Mouse (Mus musculus) cerebellum, adult 9-11 months (tissue): Measurements from ENCODE around the gene Rpia.

ENCODE experiments used
- DNase-seq: peaks from one replicate; pipeline ENCODE4 v3.0.0; 2022

Gene Rpia

GRCm38 (mm10) chr6:70804632-70805031 lies 12.6 kb upstream of the Rpia start:
- peak; percentile 62 for DNase-seq

- DNase-seq: peak; percentile 52
Measured at GRCm38 (mm10) chr6:70797581-70798251, 5.7 kb upstream of the Rpia start.

- no peak for DNase-seq
Measured at GRCm38 (mm10) chr6:70796940-70797339, 4.9 kb upstream of the Rpia start.

GRCm38 (mm10) chr6:70792644-70793043 lies 612 bp upstream of the Rpia start:
- DNase-seq: peak; percentile 32

- no peak for DNase-seq
Measured at GRCm38 (mm10) chr6:70790852-70791761, 925 bp downstream of the Rpia start.

GRCm38 (mm10) chr6:70790034-70790650 lies 1.9 kb downstream of the Rpia start:
- no peak for DNase-seq

- DNase-seq: no peak
Measured at GRCm38 (mm10) chr6:70789134-70789533, 2.9 kb downstream of the Rpia start.

- no peak for DNase-seq
Measured at GRCm38 (mm10) chr6:70787524-70787923, 4.5 kb downstream of the Rpia start.

- no peak for DNase-seq
Measured at GRCm38 (mm10) chr6:70785852-70786251, 6.2 kb downstream of the Rpia start.

GRCm38 (mm10) chr6:70784811-70785210 lies 7.2 kb downstream of the Rpia start:
- no peak for DNase-seq

- DNase-seq: no peak
Measured at GRCm38 (mm10) chr6:70781336-70781735, 10.7 kb downstream of the Rpia start.

GRCm38 (mm10) chr6:70774372-70774771 lies 17.7 kb downstream of the Rpia start:
- DNase-seq: no peak

GRCm38 (mm10) chr6:70773769-70774168 lies 18.3 kb downstream of the Rpia start:
- no peak for DNase-seq

GRCm38 (mm10) chr6:70768769-70769168 lies 23.3 kb downstream of the Rpia start:
- peak; percentile 64 for DNase-seq

GRCm38 (mm10) chr6:70765076-70765475 lies 27.0 kb downstream of the Rpia start:
- DNase-seq: no peak

GRCm38 (mm10) chr6:70764551-70764950 lies 27.5 kb downstream of the Rpia start:
- DNase-seq: no peak

- no peak for DNase-seq
Measured at GRCm38 (mm10) chr6:70763881-70764280, 28.2 kb downstream of the Rpia start.

- DNase-seq: no peak
Measured at GRCm38 (mm10) chr6:70762659-70763058, 29.4 kb downstream of the Rpia start.

GRCm38 (mm10) chr6:70760951-70761350 lies 31.1 kb downstream of the Rpia start:
- DNase-seq: peak; percentile 77

GRCm38 (mm10) chr6:70754833-70755232 lies 37.2 kb downstream of the Rpia start:
- no peak for DNase-seq

GRCm38 (mm10) chr6:70752351-70752750 lies 39.7 kb downstream of the Rpia start:
- DNase-seq: no peak

- no peak for DNase-seq
Measured at GRCm38 (mm10) chr6:70751898-70752273, 40.1 kb downstream of the Rpia start.

GRCm38 (mm10) chr6:70751251-70751897 lies 40.7 kb downstream of the Rpia start:
- DNase-seq: no peak
